Mouse (Mus musculus) stomach, embryonic 14.5 days (tissue): Measurements from ENCODE around the gene Camk2b. TPM values are rescaled to one million over a fixed set of nuclear protein-coding genes. Genes with fewer than 3 reads are reported as not detected.
A peak's percentile ranks its signal among the peaks of the same experiment; 100 is the strongest.

Source experiments
- ATAC-seq: fragments of 200-750 bp; cut with Nextera tagmentation; 2 replicates; pipeline ENCODE4 v1.8.0; 2017; ENCODE audit warnings: low read depth, moderate TSS enrichment; ENCODE audit not compliant: insufficient number of reproducible peaks, insufficient read depth, low FRiP score
- H3K27ac ChIP-seq: fragments of 300-500 bp; sonication (generic); 2 replicates; pipeline ENCODE4 v1.5.1; 2014; ENCODE audit warnings: mild to moderate bottlenecking, low read length, moderate library complexity, mixed read lengths
- H3K27me3 ChIP-seq: fragments of 300-500 bp; sonication (generic); 2 replicates; pipeline ENCODE4 v1.6.1; 2014; ENCODE audit warnings: low read length, control low read depth, mixed read lengths; ENCODE audit not compliant: control insufficient read depth, insufficient read depth
- H3K36me3 ChIP-seq: fragments of 300-500 bp; sonication (generic); 2 replicates; pipeline ENCODE4 v1.6.1; 2014; ENCODE audit warnings: mild to moderate bottlenecking, control low read depth, low read length, moderate library complexity, mixed read lengths; ENCODE audit not compliant: control insufficient read depth, insufficient read depth
- H3K4me1 ChIP-seq: fragments of 300-500 bp; sonication (generic); 2 replicates; pipeline ENCODE4 v1.6.1; 2014; ENCODE audit warnings: low read length, control low read depth, mixed read lengths; ENCODE audit not compliant: control insufficient read depth, insufficient read depth
- H3K4me2 ChIP-seq: fragments of 300-500 bp; sonication (generic); replicated peaks from 2 replicates; pipeline ENCODE4 v1.6.1; 2014; ENCODE audit warnings: low read depth, low read length, control low read depth
- H3K4me3 ChIP-seq: fragments of 300-500 bp; sonication (generic); 2 replicates; pipeline ENCODE4 v1.5.1; 2014; ENCODE audit warnings: low read depth, low read length, control low read depth
- H3K9ac ChIP-seq: fragments of 300-500 bp; sonication (generic); replicated peaks from 2 replicates; pipeline ENCODE4 v1.6.1; 2014; ENCODE audit warnings: low read depth, mild to moderate bottlenecking, control low read depth, low read length, moderate library complexity, mixed read lengths
- H3K9me3 ChIP-seq: fragments of 300-500 bp; sonication (generic); 2 replicates; pipeline ENCODE4 v1.6.1; 2016; ENCODE audit warnings: low read depth, low read length, control low read depth; ENCODE audit not compliant: control insufficient read depth
- WGBS: fragments of 180-500 bp; shearing (Covaris S2); extraction: QIAGEN DNeasy Blood & Tissue Kit; methylation state at CpG from one replicate; pipeline ENCODE4 v1.1.7; 2014; 5-methylcytosine and 5-hydroxymethylcytosine counted together
- polyA plus RNA-seq: library from polyadenylated mRNA; unstranded; fragments of >200 nt; fragmentation: Nextera tagmentation; extraction: Ambion mirVana; gene quantifications from 2 replicates; pipeline ENCODE4 v1.2.1, GENCODE M21; 2014

The Camk2b gene
- polyA plus RNA-seq, 1 experiment from 2014 or later = 2.5 TPM

- 63% methylated on average over 8 of the region's 8 CpGs for WGBS
- H3K27me3 ChIP-seq = no peaks in the 10 kb centered on the region
- no peak overlapping the region for H3K9ac ChIP-seq
- H3K4me2 ChIP-seq = no peak overlapping the region
- no peak for ATAC-seq
- H3K27ac ChIP-seq = no peak overlapping the region
- H3K9me3 ChIP-seq = no peaks in the 10 kb centered on the region
- no peaks in the 10 kb centered on the region for H3K36me3 ChIP-seq
- H3K4me1 ChIP-seq = no peaks in the 10 kb centered on the region
- H3K4me3 ChIP-seq = no peak overlapping the region
These were observed 9.5 kb upstream of the Camk2b start for GRCm38 (mm10) chr11:6075618-6076066.

- Histone ChIP-seq H3K4me1 (peaks cover 6% of the 10 kb centered on the region), H3K9ac (no peak overlapping the region), H3K9me3 (no peaks in the 10 kb centered on the region), H3K4me3 (no peak overlapping the region), H3K36me3 (no peaks in the 10 kb centered on the region), H3K27me3 (peaks cover 37% of the 10 kb centered on the region), H3K27ac (no peak overlapping the region), H3K4me2 (no peak overlapping the region)
- 6% methylated on average over 18 of the region's 19 CpGs for WGBS
- ATAC-seq = no peak
These were observed 2.2 kb upstream of the Camk2b start for GRCm38 (mm10) chr11:6068181-6068957.

GRCm38 (mm10) chr11:6067160-6067559 lies 998 bp upstream of the Camk2b start:
- H3K27me3 ChIP-seq = peaks cover 40% of the 10 kb centered on the region
- ATAC-seq = no peak
- H3K27ac ChIP-seq = no peak overlapping the region
- no peaks in the 10 kb centered on the region for H3K9me3 ChIP-seq
- WGBS = 48% methylated on average over 9 of the region's 9 CpGs
- no peaks in the 10 kb centered on the region for H3K36me3 ChIP-seq
- H3K4me1 ChIP-seq = peaks cover 6% of the 10 kb centered on the region
- no peak overlapping the region for H3K9ac ChIP-seq
- no peak overlapping the region for H3K4me3 ChIP-seq
- no peak overlapping the region for H3K4me2 ChIP-seq

GRCm38 (mm10) chr11:6065551-6066121 lies 526 bp downstream of the Camk2b start:
- Histone ChIP-seq H3K9me3 (no peaks in the 10 kb centered on the region), H3K4me1 (peaks cover 6% of the 10 kb centered on the region), H3K4me3 (peak overlapping the region; percentile 47), H3K9ac (no peak overlapping the region; the same call in 1 of the 2 replicates), H3K4me2 (peak overlapping the region; percentile 96), H3K27ac (no peak overlapping the region), H3K36me3 (no peaks in the 10 kb centered on the region), H3K27me3 (peaks cover 40% of the 10 kb centered on the region)
- no peak; the same call in 1 of the 2 replicates for ATAC-seq
- WGBS = 2% methylated on average over 56 of the region's 95 CpGs

GRCm38 (mm10) chr11:6065046-6065521 lies 1.1 kb downstream of the Camk2b start:
- Histone ChIP-seq H3K27ac (no peak overlapping the region), H3K9me3 (no peaks in the 10 kb centered on the region), H3K27me3 (peaks cover 40% of the 10 kb centered on the region), H3K4me3 (peak overlapping the region; percentile 47), H3K4me1 (peaks cover 6% of the 10 kb centered on the region), H3K36me3 (no peaks in the 10 kb centered on the region), H3K9ac (no peak overlapping the region; the same call in 1 of the 2 replicates), H3K4me2 (peak overlapping the region; percentile 96)
- under 1% methylated on average over 48 of the region's 55 CpGs for WGBS
- ATAC-seq = no peak; the same call in 1 of the 2 replicates

GRCm38 (mm10) chr11:6064215-6065045 lies 1.7 kb downstream of the Camk2b start:
- H3K4me3 ChIP-seq = peak overlapping the region; percentile 47
- no peak overlapping the region for H3K27ac ChIP-seq
- H3K36me3 ChIP-seq = no peaks in the 10 kb centered on the region
- no peak overlapping the region for H3K9ac ChIP-seq
- WGBS = 5% methylated on average over 30 of the region's 30 CpGs
- H3K27me3 ChIP-seq = peaks cover 40% of the 10 kb centered on the region
- H3K9me3 ChIP-seq = no peaks in the 10 kb centered on the region
- H3K4me1 ChIP-seq = peaks cover 6% of the 10 kb centered on the region
- no peak for ATAC-seq
- H3K4me2 ChIP-seq = peak overlapping the region; percentile 96

GRCm38 (mm10) chr11:6063501-6064214 lies 2.5 kb downstream of the Camk2b start:
- no peaks in the 10 kb centered on the region for H3K36me3 ChIP-seq
- no peak overlapping the region for H3K27ac ChIP-seq
- H3K9ac ChIP-seq = no peak overlapping the region
- H3K27me3 ChIP-seq = peaks cover 40% of the 10 kb centered on the region
- H3K4me3 ChIP-seq = no peak overlapping the region
- ATAC-seq = no peak
- H3K4me1 ChIP-seq = peaks cover 6% of the 10 kb centered on the region
- H3K4me2 ChIP-seq = 0 out of 2 replicates have a peak overlapping the region, but pooled peaks have one; percentile 96
- 40% methylated on average over 17 of the region's 17 CpGs for WGBS
- no peaks in the 10 kb centered on the region for H3K9me3 ChIP-seq

GRCm38 (mm10) chr11:6063065-6063464 lies 3.1 kb downstream of the Camk2b start:
- peaks cover 4% of the 10 kb centered on the region for H3K4me1 ChIP-seq
- no peak overlapping the region for H3K27ac ChIP-seq
- no peaks in the 10 kb centered on the region for H3K36me3 ChIP-seq
- H3K27me3 ChIP-seq = peaks cover 40% of the 10 kb centered on the region
- H3K9ac ChIP-seq = no peak overlapping the region
- WGBS = 86% methylated on average over 7 of the region's 7 CpGs
- H3K4me2 ChIP-seq = no peak overlapping the region
- H3K4me3 ChIP-seq = no peak overlapping the region
- ATAC-seq = no peak
- no peaks in the 10 kb centered on the region for H3K9me3 ChIP-seq
